Mouse (Mus musculus): Measurements from ENCODE around the gene a. TPM values are rescaled to one million over a fixed set of nuclear protein-coding genes. Genes with fewer than 3 reads are reported as not detected.

a gene
- polyA plus RNA-seq, 1 experiment from 2014 or later = 0.35 TPM

DNA sequence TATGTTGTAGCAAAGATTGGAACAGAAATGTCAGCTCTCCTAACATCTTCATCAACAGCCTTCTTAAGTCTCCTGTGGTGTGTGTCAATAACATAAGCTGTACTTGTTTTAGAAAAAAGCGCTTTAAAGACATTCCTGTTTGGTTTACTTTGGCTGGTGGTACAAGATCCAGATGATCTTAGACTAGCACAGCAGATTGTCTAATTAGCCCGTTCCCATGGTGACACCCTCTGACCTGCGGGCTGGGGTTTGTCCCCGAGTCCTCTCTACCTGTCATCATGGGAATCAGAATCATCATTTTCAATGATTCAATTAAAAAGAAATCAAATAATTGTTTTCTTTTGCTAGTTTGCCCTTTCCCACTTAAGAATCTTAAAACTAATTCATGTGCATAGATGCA, 36.3 kb downstream of the a start:
- Histone ChIP-seq H3K36me3 (ENCODE audit: insufficient read depth, low read length) (no peaks in the 10 kb centered on the region), H3K9ac (replicated peaks; ENCODE audit: low read length) (no peak overlapping the region), H3K27me3 (ENCODE audit: insufficient read depth, low read length) (no peaks in the 10 kb centered on the region), H3K4me1 (ENCODE audit: insufficient read depth, low read length) (peaks cover 16% of the 10 kb centered on the region; the same call in 1 of the 2 replicates), H3K4me3 (ENCODE audit: low read length) (no peak overlapping the region), H3K9me3 (ENCODE audit: low read length) (no peaks in the 10 kb centered on the region), H3K4me2 (replicated peaks; ENCODE audit: low read depth, low read length) (no peak overlapping the region), H3K27ac (ENCODE audit: low read length) (no peak overlapping the region)
- 74% methylated on average over 4 of the region's 4 CpGs for WGBS
- ATAC-seq (ENCODE audit: low FRiP score, low TSS enrichment) = no peak

DNA sequence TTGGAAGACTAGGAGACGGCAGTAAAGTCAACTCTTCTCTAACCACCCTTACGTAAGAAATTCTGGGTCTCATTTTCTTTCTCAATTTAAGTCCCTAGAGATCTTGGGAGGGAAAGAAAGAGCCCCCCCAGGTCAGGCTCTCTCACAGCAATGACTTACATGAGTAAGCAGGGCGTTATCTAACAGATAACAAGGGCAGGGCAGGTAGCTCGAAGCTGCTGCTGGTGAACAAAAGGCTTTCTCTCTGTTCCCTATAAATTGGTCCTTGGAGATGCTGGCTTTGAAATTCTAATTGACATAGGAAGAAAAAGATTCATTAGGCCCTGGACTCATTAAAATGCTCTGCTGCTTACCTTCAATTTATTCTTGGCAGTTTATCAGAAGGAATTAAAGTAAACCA, 41.3 kb downstream of the a start:
- H3K4me2 ChIP-seq (replicated peaks; ENCODE audit: low read depth, low read length) = no peak overlapping the region
- H3K27ac ChIP-seq (ENCODE audit: low read length) = no peak overlapping the region
- WGBS = 83% methylated on average over 4 of the region's 4 CpGs
- H3K4me1 ChIP-seq (ENCODE audit: insufficient read depth, low read length) = 0 out of 2 replicates have a peak, but pooled peaks cover 11% of the 10 kb centered on the region
- no peaks in the 10 kb centered on the region for H3K27me3 ChIP-seq (ENCODE audit: insufficient read depth, low read length)
- H3K9ac ChIP-seq (replicated peaks; ENCODE audit: low read length) = no peak overlapping the region
- no peak overlapping the region for H3K4me3 ChIP-seq (ENCODE audit: low read length)
- 0 out of 2 replicates have a peak, but pooled peaks cover 3% of the 10 kb centered on the region for H3K9me3 ChIP-seq (ENCODE audit: low read length)
- H3K36me3 ChIP-seq (ENCODE audit: insufficient read depth, low read length) = peaks cover 8% of the 10 kb centered on the region; the same call in 1 of the 2 replicates
- no peak for ATAC-seq (ENCODE audit: low FRiP score, low TSS enrichment)

DNA sequence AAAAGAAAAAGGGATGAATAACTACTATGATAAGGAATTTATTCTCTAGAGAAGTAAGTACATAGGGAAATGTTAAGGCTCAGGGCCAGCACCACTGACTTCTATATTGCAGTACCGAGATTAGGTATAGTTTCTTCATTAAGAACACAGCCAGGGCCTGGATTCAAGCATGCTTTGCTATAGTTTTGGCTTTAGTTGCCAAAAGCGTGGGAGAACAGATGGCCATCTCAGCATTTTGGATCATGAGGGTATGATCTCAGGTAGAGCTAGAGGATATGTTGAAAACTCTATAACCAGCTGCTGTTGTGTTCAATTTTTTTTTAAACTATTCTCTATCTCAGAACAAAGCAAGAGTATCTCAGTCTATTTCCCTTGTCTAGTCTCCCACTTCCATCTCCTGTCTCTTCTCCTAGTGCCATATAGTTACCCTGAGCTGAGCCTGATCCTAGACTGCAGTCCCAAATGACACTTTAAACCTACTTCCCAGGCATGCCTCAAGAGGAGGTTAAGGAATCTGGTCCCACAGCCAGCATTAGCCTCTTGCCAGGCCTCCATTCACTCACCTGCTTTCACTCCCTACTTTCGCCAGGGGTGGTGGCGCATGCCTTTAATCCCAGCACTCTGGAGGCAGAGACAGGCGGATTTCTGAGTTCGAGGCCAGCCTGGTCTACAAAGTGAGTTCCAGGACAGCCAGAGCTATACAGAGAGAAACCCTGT, 43.1 kb downstream of the a start:
- H3K4me1 ChIP-seq (ENCODE audit: insufficient read depth, low read length) = 0 out of 2 replicates have a peak, but pooled peaks cover 7% of the 10 kb centered on the region
- WGBS = 97% methylated on average over 6 of the region's 6 CpGs

DNA sequence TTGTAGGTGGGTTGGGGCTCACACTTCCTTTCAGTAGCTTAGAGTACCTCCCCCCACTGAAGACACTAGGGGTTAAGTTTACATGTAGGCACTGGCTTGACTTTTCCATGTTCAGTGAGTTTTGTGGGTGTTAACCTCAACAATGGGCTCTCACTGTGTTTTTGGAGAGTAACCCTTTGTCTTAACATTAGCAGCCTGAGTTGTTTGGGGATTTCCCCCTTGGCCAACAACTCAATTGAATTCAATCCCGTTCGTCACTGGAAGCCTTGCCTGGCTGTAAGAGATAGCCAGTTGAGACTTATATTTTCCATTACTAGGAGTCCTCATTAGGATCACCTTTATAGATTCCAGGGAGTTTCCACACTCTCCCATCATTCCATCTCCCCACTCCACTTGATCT, 45.3 kb downstream of the a start:
- ATAC-seq (ENCODE audit: low FRiP score, low TSS enrichment) = no peak
- no peak overlapping the region for H3K27ac ChIP-seq (ENCODE audit: low read length)
- no peak overlapping the region for H3K9ac ChIP-seq (replicated peaks; ENCODE audit: low read length)
- peaks cover 11% of the 10 kb centered on the region; the same call in 1 of the 2 replicates for H3K36me3 ChIP-seq (ENCODE audit: insufficient read depth, low read length)
- WGBS = 95% methylated on average over 2 of the region's 2 CpGs
- no peaks in the 10 kb centered on the region for H3K27me3 ChIP-seq (ENCODE audit: insufficient read depth, low read length)
- H3K4me1 ChIP-seq (ENCODE audit: insufficient read depth, low read length) = 0 out of 2 replicates have a peak, but pooled peaks cover 4% of the 10 kb centered on the region
- peaks cover 15% of the 10 kb centered on the region; the same call in 1 of the 2 replicates for H3K9me3 ChIP-seq (ENCODE audit: low read length)
- H3K4me2 ChIP-seq (replicated peaks; ENCODE audit: low read depth, low read length) = no peak overlapping the region
- H3K4me3 ChIP-seq (ENCODE audit: low read length) = no peak overlapping the region

More for the DNA sequence above, 43.1 kb downstream of the a start:
- no peak overlapping the region for H3K27ac ChIP-seq (ENCODE audit: low read length)
- no peak for ATAC-seq (ENCODE audit: low FRiP score, low TSS enrichment)
- no peak overlapping the region for H3K4me3 ChIP-seq (ENCODE audit: low read length)
- no peak overlapping the region for H3K9ac ChIP-seq (replicated peaks; ENCODE audit: low read length)
- H3K27me3 ChIP-seq (ENCODE audit: insufficient read depth, low read length) = no peaks in the 10 kb centered on the region
- H3K36me3 ChIP-seq (ENCODE audit: insufficient read depth, low read length) = peaks cover 11% of the 10 kb centered on the region; the same call in 1 of the 2 replicates
- peaks cover 8% of the 10 kb centered on the region; the same call in 1 of the 2 replicates for H3K9me3 ChIP-seq (ENCODE audit: low read length)
- H3K4me2 ChIP-seq (replicated peaks; ENCODE audit: low read depth, low read length) = no peak overlapping the region

DNA sequence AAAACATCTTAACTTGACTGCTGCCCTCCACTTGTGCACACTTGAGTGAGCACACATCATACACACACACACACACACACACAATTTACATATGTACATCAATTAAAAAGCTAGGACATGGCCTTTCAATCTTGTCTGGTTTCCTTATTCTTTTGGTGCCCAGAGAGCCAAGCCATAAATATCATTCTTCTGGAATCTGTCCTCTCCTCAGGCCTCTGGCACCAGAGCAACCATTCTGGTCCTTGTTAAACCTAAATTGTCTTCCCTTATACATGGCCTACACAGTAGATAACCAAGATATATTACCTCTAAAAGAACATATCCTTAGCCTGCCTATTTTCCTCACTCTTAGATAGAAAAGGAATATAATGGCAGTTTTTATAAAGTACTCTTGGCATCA, 56.9 kb downstream of the a start:
- Histone ChIP-seq H3K36me3 (ENCODE audit: insufficient read depth, low read length) (peaks cover 22% of the 10 kb centered on the region), H3K4me2 (replicated peaks; ENCODE audit: low read depth, low read length) (no peak overlapping the region), H3K9me3 (ENCODE audit: low read length) (no peaks in the 10 kb centered on the region; the same call in 1 of the 2 replicates), H3K27me3 (ENCODE audit: insufficient read depth, low read length) (no peaks in the 10 kb centered on the region), H3K4me1 (ENCODE audit: insufficient read depth, low read length) (no peaks in the 10 kb centered on the region), H3K9ac (replicated peaks; ENCODE audit: low read length) (no peak overlapping the region), H3K4me3 (ENCODE audit: low read length) (no peak overlapping the region), H3K27ac (ENCODE audit: low read length) (no peak overlapping the region)
- no peak for ATAC-seq (ENCODE audit: low FRiP score, low TSS enrichment)

DNA sequence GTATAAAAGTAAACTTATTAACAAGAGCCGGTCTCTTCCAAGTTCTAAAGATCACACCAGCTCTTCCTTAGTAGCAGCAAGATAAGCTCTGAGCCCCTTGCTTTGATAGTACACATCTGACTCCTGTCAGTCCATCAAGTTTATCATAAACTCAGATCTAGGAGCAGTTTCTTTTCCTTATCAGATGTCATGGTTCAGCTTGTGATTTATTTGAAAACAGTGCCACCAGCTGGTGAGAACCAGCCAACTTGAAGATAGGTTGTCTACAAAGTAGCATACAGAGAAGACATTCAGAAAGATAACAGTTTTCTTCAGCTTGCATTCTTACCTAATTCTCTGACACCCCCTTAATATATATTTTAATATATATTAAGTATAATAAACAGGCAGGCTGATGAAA, 64.2 kb downstream of the a start:
- Histone ChIP-seq H3K4me2 (replicated peaks; ENCODE audit: low read depth, low read length) (no peak overlapping the region), H3K36me3 (ENCODE audit: insufficient read depth, low read length) (peaks cover 24% of the 10 kb centered on the region), H3K4me3 (ENCODE audit: low read length) (no peak overlapping the region), H3K27me3 (ENCODE audit: insufficient read depth, low read length) (no peaks in the 10 kb centered on the region), H3K4me1 (ENCODE audit: insufficient read depth, low read length) (0 out of 2 replicates have a peak, but pooled peaks cover 2% of the 10 kb centered on the region), H3K9ac (replicated peaks; ENCODE audit: low read length) (no peak overlapping the region), H3K27ac (ENCODE audit: low read length) (no peak overlapping the region), H3K9me3 (ENCODE audit: low read length) (no peaks in the 10 kb centered on the region; the same call in 1 of the 2 replicates)
- ATAC-seq (ENCODE audit: low FRiP score, low TSS enrichment) = no peak
- 79% methylated on average over 1 of the region's 1 CpGs for WGBS

DNA sequence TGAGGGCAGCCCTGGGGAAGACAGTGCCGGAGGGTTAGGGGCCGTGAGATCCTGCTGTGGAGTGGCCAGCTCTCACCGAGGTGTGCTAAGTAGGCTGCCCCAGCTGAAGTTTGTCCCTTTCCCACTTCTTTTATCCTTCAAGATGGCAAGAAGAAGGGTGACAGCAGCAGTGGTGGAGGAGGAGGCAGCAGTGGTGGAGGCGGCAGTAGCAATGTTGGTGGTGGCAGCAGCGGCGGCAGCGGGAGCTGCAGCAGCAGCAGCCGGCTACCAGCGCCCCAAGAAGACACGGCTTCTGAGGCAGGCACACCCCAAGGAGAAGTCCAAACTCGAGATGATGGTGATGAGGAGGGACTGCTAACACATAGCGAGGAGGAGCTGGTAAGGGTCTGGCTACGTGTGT, 72.5 kb downstream of the a start:
- Histone ChIP-seq H3K9ac (replicated peaks; ENCODE audit: low read length) (no peak overlapping the region), H3K27ac (ENCODE audit: low read length) (no peak overlapping the region), H3K27me3 (ENCODE audit: insufficient read depth, low read length) (no peaks in the 10 kb centered on the region), H3K9me3 (ENCODE audit: low read length) (no peaks in the 10 kb centered on the region), H3K36me3 (ENCODE audit: insufficient read depth, low read length) (peaks cover 76% of the 10 kb centered on the region), H3K4me3 (ENCODE audit: low read length) (no peak overlapping the region), H3K4me1 (ENCODE audit: insufficient read depth, low read length) (no peaks in the 10 kb centered on the region), H3K4me2 (replicated peaks; ENCODE audit: low read depth, low read length) (no peak overlapping the region)
- ATAC-seq (ENCODE audit: low FRiP score, low TSS enrichment) = no peak
- WGBS = 90% methylated on average over 13 of the region's 13 CpGs

DNA sequence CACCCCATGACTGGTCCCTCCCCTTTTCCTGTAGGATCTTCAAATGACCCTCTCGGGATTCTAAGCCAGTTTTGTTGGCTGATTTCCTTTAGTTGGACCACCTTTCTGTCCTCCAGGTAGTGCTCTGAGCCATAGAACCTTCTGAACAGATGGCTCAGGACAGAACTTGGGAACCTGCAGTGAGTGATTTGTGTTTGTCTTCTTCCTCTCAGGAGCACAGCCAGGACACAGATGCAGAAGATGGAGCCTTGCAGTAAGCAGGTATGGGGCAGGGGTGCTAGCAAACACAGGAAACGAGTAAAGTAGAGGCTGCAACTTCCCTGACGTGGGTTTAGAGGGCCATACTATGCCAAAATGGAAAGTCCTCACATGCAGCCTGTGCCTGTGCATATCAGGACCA, 74.5 kb downstream of the a start:
- WGBS = 68% methylated on average over 3 of the region's 3 CpGs
- H3K4me2 ChIP-seq (replicated peaks; ENCODE audit: low read depth, low read length) = no peak overlapping the region
- ATAC-seq (ENCODE audit: low FRiP score, low TSS enrichment) = no peak
- H3K27ac ChIP-seq (ENCODE audit: low read length) = no peak overlapping the region
- H3K9ac ChIP-seq (replicated peaks; ENCODE audit: low read length) = no peak overlapping the region
- no peaks in the 10 kb centered on the region for H3K4me1 ChIP-seq (ENCODE audit: insufficient read depth, low read length)
- no peak overlapping the region for H3K4me3 ChIP-seq (ENCODE audit: low read length)
- no peaks in the 10 kb centered on the region for H3K27me3 ChIP-seq (ENCODE audit: insufficient read depth, low read length)
- peaks cover 84% of the 10 kb centered on the region for H3K36me3 ChIP-seq (ENCODE audit: insufficient read depth, low read length)
- no peaks in the 10 kb centered on the region for H3K9me3 ChIP-seq (ENCODE audit: low read length)

DNA sequence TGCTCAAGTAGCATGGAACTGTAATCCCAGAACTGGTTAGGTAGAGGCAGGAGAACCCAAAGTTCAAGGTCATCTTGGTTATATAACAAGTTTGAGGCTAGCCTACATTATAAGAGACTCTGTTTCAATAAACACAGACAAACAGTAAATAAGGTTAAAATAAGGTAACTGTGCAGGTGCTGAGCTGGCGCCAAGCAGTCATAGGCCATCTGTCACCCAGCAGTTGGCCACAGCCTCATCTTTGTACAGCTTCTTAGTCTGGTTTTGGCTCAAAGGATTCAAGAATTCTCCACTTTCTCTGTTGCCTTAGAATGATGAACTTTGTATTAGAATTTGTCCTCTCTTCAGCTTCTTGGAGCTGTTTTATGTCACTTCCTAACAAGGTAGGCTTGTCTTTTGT, 76.9 kb downstream of the a start:
- no peaks in the 10 kb centered on the region for H3K27me3 ChIP-seq (ENCODE audit: insufficient read depth, low read length)
- no peaks in the 10 kb centered on the region for H3K9me3 ChIP-seq (ENCODE audit: low read length)
- H3K4me1 ChIP-seq (ENCODE audit: insufficient read depth, low read length) = no peaks in the 10 kb centered on the region
- H3K27ac ChIP-seq (ENCODE audit: low read length) = no peak overlapping the region
- whole genome bisulfite sequencing = 91% methylated on average over 1 of the region's 1 CpGs
- H3K4me2 ChIP-seq (replicated peaks; ENCODE audit: low read depth, low read length) = no peak overlapping the region
- H3K9ac ChIP-seq (replicated peaks; ENCODE audit: low read length) = no peak overlapping the region
- H3K4me3 ChIP-seq (ENCODE audit: low read length) = no peak overlapping the region
- H3K36me3 ChIP-seq (ENCODE audit: insufficient read depth, low read length) = peaks cover 86% of the 10 kb centered on the region
- ATAC-seq (ENCODE audit: low FRiP score, low TSS enrichment) = no peak

DNA sequence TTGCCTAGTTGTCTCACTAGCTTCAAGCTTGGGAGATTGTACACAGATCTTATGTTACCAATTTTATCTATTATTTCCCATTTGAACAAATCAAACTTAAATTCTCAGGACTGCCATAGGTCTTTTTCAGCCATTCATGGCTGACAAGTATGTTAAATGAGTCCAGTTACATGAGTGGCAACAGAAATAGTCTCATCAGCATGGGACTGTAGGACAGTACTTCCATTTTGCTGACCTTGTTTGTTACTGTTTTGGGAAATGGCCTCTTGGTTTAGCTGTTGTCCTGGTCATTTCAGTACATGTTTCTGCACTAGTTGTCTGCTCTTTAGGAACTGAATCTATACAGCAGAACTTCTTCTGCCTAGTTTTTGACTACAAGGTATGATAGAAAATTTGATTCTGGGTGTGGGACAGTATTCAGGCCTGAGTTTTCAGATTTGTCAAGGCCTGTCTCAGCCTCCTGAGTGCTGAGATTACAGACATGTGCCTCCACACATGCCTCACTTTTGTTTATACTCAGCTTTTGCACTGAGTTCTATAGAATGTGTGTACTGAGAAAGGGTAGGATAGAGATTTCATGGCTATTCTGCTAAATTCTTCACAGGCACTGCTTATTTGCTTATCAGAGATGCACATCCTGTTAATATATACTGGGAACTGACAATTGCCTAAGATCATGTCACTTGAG, 78.9 kb downstream of the a start:
- Histone ChIP-seq H3K4me3 (ENCODE audit: low read length) (no peak overlapping the region), H3K9me3 (ENCODE audit: low read length) (no peaks in the 10 kb centered on the region), H3K9ac (replicated peaks; ENCODE audit: low read length) (no peak overlapping the region), H3K27ac (ENCODE audit: low read length) (no peak overlapping the region), H3K4me2 (replicated peaks; ENCODE audit: low read depth, low read length) (no peak overlapping the region), H3K4me1 (ENCODE audit: insufficient read depth, low read length) (no peaks in the 10 kb centered on the region), H3K27me3 (ENCODE audit: insufficient read depth, low read length) (no peaks in the 10 kb centered on the region), H3K36me3 (ENCODE audit: insufficient read depth, low read length) (peaks cover 81% of the 10 kb centered on the region)
- no peak for ATAC-seq (ENCODE audit: low FRiP score, low TSS enrichment)

All from kidney, embryonic 16.5 days (tissue).